Mouse (Mus musculus) spleen, postnatal 4 days (tissue): ENCODE data around the gene Cpeb3.
"Not testable (repeated sequence)": the region's sequence is repeated elsewhere in the genome, so short reads cannot be mapped to it uniquely, and the experiment has no call there.

ENCODE experiments used
- DNase-seq, 2 experiments: peaks; one replicate each; pipeline ENCODE4 v3.0.0; 2022; ENCODE audit warnings: low spot score in 2 of 2

Cpeb3 gene

DNA sequence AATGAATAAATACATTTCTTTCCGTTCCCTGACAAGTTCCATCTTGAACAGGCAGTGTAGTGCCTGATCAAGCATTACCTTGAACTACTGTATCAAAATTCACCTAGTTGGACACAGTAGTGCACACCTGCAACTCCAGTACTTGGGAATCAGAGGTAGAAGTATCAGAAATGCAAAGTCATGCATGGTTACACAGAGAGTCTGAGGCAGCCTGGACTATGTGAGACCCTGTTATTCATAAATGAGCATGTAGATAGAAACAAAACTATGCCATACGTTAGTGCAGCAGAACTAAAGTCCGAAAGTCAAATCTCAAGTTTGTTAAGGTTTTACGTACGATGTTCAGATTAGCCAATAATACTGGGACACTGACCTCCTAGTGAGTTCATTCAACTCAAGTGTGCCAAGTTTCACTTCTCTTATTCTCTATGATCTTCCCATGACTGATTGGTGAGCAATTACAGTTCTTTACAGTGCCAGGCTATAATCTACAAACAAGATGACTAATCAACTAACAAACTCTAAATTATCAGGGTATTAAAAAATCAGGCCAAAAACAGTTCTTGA is 51.5 kb downstream of the Cpeb3 start:
- no peak for DNase-seq

DNA sequence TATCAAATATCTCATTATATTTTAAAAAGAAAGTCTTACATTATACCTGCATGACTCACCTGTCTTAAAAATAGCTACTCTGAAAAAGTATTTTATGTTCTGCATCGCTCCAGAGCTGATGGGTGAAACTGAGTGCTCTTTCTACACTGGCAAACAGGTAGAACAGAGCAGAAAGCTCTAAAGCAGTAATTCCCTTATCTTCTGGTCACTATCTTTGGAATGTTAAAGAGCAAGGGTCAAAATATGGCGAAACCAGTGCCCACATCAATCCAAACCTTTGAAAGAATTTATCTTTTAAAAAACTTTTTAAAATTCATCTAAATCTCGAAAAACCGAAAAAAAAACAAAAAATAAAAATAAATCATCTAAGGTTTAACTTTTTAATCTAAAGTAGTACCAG is 52.4 kb downstream of the Cpeb3 start:
- DNase-seq: no peak

- no peak for DNase-seq
Observed at GRCm38 (mm10) chr19:37147145-37147544, 61.3 kb downstream of the Cpeb3 start.

DNA sequence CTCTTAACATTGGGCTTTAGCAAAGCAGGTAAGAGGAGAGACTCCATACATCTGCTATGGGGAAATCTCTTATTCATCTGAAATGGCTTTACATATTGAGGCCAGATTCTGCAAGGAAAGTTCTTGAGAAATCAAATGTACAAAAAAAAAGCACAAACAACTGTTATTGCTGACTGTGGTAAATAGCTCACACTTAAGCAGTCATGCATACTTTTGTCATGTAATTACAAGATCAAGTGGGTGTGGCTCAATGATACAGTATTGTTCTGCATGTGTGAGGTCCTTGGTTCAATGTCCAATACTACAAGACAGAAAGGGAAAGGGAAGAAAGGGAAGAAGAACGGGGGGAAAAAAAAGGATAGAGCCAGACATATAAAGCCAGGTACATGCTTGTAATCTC is 62.6 kb downstream of the Cpeb3 start:
- no peak for DNase-seq

DNA sequence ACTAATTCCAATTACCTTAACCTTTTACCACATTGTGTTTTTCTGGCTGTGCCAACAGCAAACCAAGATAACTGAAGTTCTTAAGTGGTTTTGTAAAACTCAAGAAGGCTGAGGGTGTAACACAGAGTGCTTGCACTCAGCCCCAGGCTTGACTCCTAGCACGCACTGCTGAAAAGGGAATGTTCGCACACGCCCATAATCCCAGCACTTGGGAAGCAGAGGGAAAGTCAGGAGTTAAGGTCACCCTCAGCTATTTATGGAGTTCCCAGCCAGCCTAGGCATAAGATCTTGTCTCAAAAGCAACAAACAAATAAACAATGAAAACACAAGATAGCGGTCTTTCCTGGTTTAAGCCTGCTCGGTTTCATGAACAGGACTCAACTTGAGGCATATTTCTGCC is 63.0 kb downstream of the Cpeb3 start:
- no peak for DNase-seq

GRCm38 (mm10) chr19:37141623-37142022 is 66.8 kb downstream of the Cpeb3 start:
- DNase-seq: no peak

DNA sequence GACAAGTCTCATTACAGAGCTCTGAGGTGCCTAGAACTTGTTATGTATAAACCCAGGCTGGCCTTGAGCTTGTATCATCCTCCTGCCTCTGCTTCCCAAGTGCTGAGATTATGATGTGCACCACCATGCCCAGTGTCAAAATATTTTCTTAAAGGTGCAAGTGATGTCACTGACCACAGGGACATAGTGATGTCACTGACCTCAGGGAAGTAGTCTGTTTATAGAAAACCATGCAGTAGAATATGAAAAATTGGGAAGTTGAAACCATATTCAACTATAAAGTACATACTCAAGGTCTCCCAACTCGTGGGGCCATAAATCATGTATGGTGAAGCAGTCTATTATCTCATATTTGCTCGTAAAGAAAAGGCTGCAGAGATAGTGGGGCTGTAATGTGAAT is 71.3 kb downstream of the Cpeb3 start:
- no peak for DNase-seq

- not testable (repeated sequence) for DNase-seq
Observed at GRCm38 (mm10) chr19:37135459-37135858, 72.9 kb downstream of the Cpeb3 start.

GRCm38 (mm10) chr19:37133666-37134065 is 74.7 kb downstream of the Cpeb3 start:
- DNase-seq: no peak

GRCm38 (mm10) chr19:37131660-37132059 is 76.7 kb downstream of the Cpeb3 start:
- DNase-seq: no peak

- DNase-seq: no peak
Observed at GRCm38 (mm10) chr19:37128461-37128860, 79.9 kb downstream of the Cpeb3 start.

GRCm38 (mm10) chr19:37127018-37127567 is 81.3 kb downstream of the Cpeb3 start:
- DNase-seq: no peak

DNA sequence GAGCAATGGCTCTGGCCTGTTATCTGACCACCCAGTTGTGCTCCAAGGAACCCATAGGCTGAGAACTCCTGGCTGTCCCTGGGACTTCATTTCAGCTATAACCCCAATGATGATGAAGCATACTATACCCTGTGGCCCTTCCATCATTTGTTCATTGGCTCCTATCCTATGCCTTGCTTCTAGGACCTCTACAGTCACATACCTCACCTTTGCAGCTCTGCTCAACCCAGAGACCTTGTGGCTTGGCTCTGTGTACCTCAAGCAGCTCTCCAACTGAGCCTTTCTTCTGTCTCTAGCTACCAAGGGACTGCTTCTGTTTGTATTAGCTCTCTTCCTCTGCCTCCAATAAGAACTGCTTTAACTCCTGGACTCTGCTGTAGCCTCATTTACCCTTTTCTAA is 83.4 kb downstream of the Cpeb3 start:
- DNase-seq: no peak

- no peak for DNase-seq
Observed at GRCm38 (mm10) chr19:37119281-37119680, 89.1 kb downstream of the Cpeb3 start.

- no peak for DNase-seq
Observed at GRCm38 (mm10) chr19:37115824-37116223, 92.6 kb downstream of the Cpeb3 start.

DNA sequence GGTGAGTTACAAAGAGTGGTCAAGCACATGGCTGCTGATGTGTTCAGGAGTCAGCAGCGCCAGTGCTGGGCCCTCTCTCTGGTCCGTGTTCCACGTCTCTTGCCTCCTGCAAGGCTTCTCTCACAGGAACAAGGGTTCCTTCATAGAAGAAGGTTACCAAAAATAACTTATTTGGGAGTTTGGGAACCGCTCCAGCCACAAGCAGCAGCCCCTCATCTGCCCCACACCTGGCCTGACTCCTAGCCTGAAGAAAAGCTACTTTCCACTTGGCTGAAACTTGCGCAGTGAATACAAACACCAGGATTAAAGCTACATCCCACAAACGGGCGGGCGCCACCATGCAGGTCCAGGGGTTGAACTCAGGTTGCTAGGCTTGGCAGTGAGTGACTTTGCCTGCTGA is 93.0 kb downstream of the Cpeb3 start:
- no peak for DNase-seq

- DNase-seq: no peak
Observed at GRCm38 (mm10) chr19:37111831-37112230, 96.6 kb downstream of the Cpeb3 start.

GRCm38 (mm10) chr19:37110494-37110893 is 97.9 kb downstream of the Cpeb3 start:
- DNase-seq: no peak

DNA sequence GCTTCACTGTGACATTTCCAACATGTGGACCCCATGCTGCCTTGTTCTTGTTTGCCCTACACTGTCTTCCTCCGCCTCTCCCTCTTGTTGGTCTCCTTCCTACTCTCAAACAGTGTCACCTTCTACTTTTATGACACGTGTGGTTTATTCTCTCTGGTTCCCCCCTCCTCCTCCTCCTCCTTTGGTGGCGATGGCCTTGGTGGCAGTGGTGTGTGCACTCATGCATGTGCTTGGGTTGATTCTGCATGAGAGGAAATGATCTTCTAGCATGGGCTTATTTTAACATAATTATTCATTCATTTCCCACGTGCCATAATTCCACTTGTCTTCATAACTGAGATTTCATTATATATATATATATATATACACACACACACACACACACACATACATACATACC is 98.5 kb downstream of the Cpeb3 start:
- DNase-seq: no peak

GRCm38 (mm10) chr19:37100689-37101088 is 107.7 kb downstream of the Cpeb3 start:
- no peak for DNase-seq

DNA sequence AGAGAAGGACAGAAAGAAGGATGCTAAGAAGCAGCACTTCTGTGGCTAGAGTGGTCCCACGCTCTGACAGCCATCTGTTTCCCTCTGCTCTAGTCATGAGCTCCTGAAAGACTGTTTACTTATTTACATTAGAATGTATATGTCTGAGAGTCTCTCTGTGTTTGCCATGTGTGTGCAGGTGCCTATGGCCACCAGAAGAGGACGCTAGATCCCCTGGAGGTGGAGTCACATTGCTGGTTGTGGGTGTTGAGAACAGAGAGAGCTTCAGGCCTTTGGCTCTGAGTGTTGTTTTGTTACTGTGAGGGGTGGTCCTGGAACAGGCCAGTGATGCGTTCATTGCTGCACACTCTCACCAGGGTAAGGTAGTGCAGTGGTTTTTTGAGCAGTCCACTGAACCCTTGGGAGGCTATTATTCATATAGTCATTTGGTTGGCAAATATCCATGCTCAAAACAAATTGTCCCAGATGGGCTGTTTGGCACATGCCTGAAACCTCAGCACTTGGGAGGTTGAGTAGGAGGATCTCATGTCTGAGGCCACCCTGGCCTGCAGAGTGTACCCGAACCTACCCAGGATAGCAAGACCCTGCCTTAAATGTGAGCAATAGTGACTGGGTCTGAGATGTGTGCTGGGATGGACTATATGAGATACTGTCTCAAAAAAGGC is 112.6 kb downstream of the Cpeb3 start:
- no peak for DNase-seq

GRCm38 (mm10) chr19:37093181-37093580 is 115.2 kb downstream of the Cpeb3 start:
- DNase-seq: no peak
